Mouse (Mus musculus): ENCODE measurements around the gene Dcaf4.

DNA sequence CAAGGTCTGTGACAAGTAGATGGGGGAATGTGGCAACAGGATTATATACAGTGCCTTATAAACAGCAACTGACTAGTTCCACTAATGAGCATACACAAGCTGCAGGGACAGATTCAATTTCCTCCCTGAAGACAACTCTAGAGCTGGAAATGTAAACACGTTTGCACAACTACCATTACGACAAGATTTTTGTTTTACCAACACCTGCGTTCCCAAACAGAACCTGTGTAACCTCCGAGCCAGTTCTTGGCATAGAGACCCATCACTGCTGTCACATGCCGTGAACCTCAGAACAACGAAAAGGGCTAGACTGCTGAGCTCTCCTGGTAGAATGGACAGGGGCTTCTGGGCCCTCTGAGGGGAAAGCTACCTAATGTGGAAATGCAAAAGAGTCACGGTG is 23.7 kb downstream of the Dcaf4 start:
- TF ChIP-seq EP300 (IDR thresholded peaks at IDR 0.05; ENCODE audit: low read depth) (no peak), CTCF (IDR thresholded peaks at IDR 0.05; ENCODE audit: low read depth) (no peak)

Data from heart, postnatal 0 days (tissue).